Mouse (Mus musculus) heart, embryonic 14.5 days (tissue): ENCODE data around the gene Calr. TPM values are rescaled to one million over a fixed set of nuclear protein-coding genes. Genes with fewer than 3 reads are reported as not detected.
"Not testable (repeated sequence)": the region's sequence is repeated elsewhere in the genome, so short reads cannot be mapped to it uniquely, and the experiment has no call there.

Source experiments
- ATAC-seq: fragments of 200-750 bp; cut with Nextera tagmentation; 2 replicates; pipeline ENCODE4 v1.8.0; 2017; ENCODE audit warnings: low read depth, moderate TSS enrichment; ENCODE audit not compliant: insufficient number of reproducible peaks, insufficient read depth, low FRiP score
- H3K27ac ChIP-seq, 2 experiments: fragments of 200-500 bp in 1 of 2; fragments of 300-500 bp in 1 of 2; sonication (generic) in 1 of 2; replicated peaks in 1 of 2; 2 replicates each; pipeline ENCODE4 v1.5.1; 2012 to 2014; ENCODE audit warnings: low read depth in 2 of 2, low read length in 2 of 2, control low read depth in 1 of 2, mild to moderate bottlenecking in 1 of 2, mixed read lengths in 1 of 2; ENCODE audit not compliant: control insufficient read depth in 1 of 2, insufficient read depth in 1 of 2
- H3K27me3 ChIP-seq: fragments of 300-500 bp; sonication (generic); 2 replicates; pipeline ENCODE4 v1.6.1; 2014; ENCODE audit warnings: mild to moderate bottlenecking, low read length, control low read depth; ENCODE audit not compliant: control insufficient read depth, insufficient read depth
- H3K36me3 ChIP-seq: fragments of 300-500 bp; sonication (generic); 2 replicates; pipeline ENCODE4 v1.6.1; 2014; ENCODE audit warnings: mild to moderate bottlenecking, control low read depth, low read length, mixed read lengths; ENCODE audit not compliant: control insufficient read depth, insufficient read depth
- H3K4me1 ChIP-seq, 2 experiments: fragments of 200-500 bp in 1 of 2; fragments of 300-500 bp in 1 of 2; sonication (generic) in 1 of 2; 2 replicates each; pipeline ENCODE4 v1.6.1; 2012 to 2014; ENCODE audit warnings: low read length in 2 of 2, control low read depth in 1 of 2, mixed read lengths in 1 of 2; ENCODE audit not compliant: control insufficient read depth in 2 of 2, insufficient read depth in 2 of 2
- H3K4me2 ChIP-seq: fragments of 300-500 bp; sonication (generic); 2 replicates; pipeline ENCODE4 v1.6.1; 2014; ENCODE audit warnings: mild to moderate bottlenecking, low read length
- H3K4me3 ChIP-seq, 2 experiments: fragments of 200-500 bp in 1 of 2; fragments of 300-500 bp in 1 of 2; sonication (generic) in 1 of 2; 2 replicates each; pipeline ENCODE4 v1.5.1; 2012 to 2014; ENCODE audit warnings: low read length in 2 of 2, mild to moderate bottlenecking in 2 of 2, control low read depth in 1 of 2, low read depth in 1 of 2, moderate library complexity in 1 of 2; ENCODE audit not compliant: control insufficient read depth in 1 of 2, insufficient read depth in 1 of 2
- H3K9ac ChIP-seq: fragments of 300-500 bp; sonication (generic); 2 replicates; pipeline ENCODE4 v1.6.1; 2014; ENCODE audit warnings: mild to moderate bottlenecking, low read length
- H3K9me3 ChIP-seq: fragments of 300-500 bp; sonication (generic); 2 replicates; pipeline ENCODE4 v1.6.1; 2016; ENCODE audit warnings: low read length, control low read depth; ENCODE audit not compliant: control insufficient read depth
- WGBS: fragments of 180-500 bp; shearing (Covaris S2); extraction: QIAGEN DNeasy Blood & Tissue Kit; methylation state at CpG from one replicate; pipeline ENCODE4 v1.1.7; 2014; 5-methylcytosine and 5-hydroxymethylcytosine counted together
- polyA plus RNA-seq: library from polyadenylated mRNA; unstranded; fragments of >200 nt; fragmentation: Nextera tagmentation; extraction: Ambion mirVana; gene quantifications from 2 replicates; pipeline ENCODE4 v1.2.1, GENCODE M21; 2014

The Calr gene
- polyA plus RNA-seq, 1 experiment from 2014 or later, result 500 TPM

- peaks cover 10 to 29% of the 10 kb centered on the region in 2 experiments for H3K4me1 ChIP-seq
- peak; percentile 27; the same call in 1 of the 2 replicates for ATAC-seq
- WGBS, result 57% methylated on average over 10 of the region's 10 CpGs
- no peak overlapping the region for H3K4me3 ChIP-seq
- H3K27me3 ChIP-seq, result no peaks in the 10 kb centered on the region
- H3K9me3 ChIP-seq, result no peaks in the 10 kb centered on the region
- H3K36me3 ChIP-seq, result peaks cover 57% of the 10 kb centered on the region
- H3K9ac ChIP-seq, result no peak overlapping the region; the same call in 1 of the 2 replicates
- H3K27ac ChIP-seq, result peak overlapping the region; percentile 11 to 24; a peak in 1 of 4 replicates
- no peak overlapping the region for H3K4me2 ChIP-seq
Measured at GRCm38 (mm10) chr8:84834866-84835855, 11.6 kb downstream of the Calr start.

GRCm38 (mm10) chr8:84834002-84834865 is 12.5 kb downstream of the Calr start:
- Histone ChIP-seq H3K4me3 (no peak overlapping the region), H3K27ac (no peak overlapping the region; a peak in 1 of 4 replicates), H3K36me3 (peaks cover 57% of the 10 kb centered on the region), H3K4me2 (no peak overlapping the region), H3K4me1 (peaks cover 10 to 24% of the 10 kb centered on the region in 2 experiments), H3K9ac (no peak overlapping the region), H3K9me3 (no peaks in the 10 kb centered on the region), H3K27me3 (no peaks in the 10 kb centered on the region)
- 85% methylated on average over 19 of the region's 19 CpGs for WGBS
- no peak for ATAC-seq

- Histone ChIP-seq H3K27ac (peak overlapping the region; percentile 91; a peak in 3 of 4 replicates), H3K36me3 (peaks cover 45% of the 10 kb centered on the region), H3K9ac (peak overlapping the region; percentile 96), H3K4me1 (peaks cover 10 to 21% of the 10 kb centered on the region in 2 experiments), H3K4me3 (peak overlapping the region; percentile 96), H3K4me2 (peak overlapping the region; percentile 73), H3K9me3 (no peaks in the 10 kb centered on the region), H3K27me3 (no peaks in the 10 kb centered on the region)
- ATAC-seq, result no peak
- WGBS, result 56% methylated on average over 10 of the region's 10 CpGs
Measured at GRCm38 (mm10) chr8:84832759-84833742, 13.7 kb downstream of the Calr start.

- Histone ChIP-seq H3K27me3 (no peaks in the 10 kb centered on the region), H3K4me3 (peak overlapping the region; percentile 96), H3K9me3 (no peaks in the 10 kb centered on the region), H3K9ac (peak overlapping the region; percentile 96), H3K27ac (peak overlapping the region; percentile 91), H3K4me2 (peak overlapping the region; percentile 73), H3K4me1 (peaks cover 10 to 21% of the 10 kb centered on the region in 2 experiments), H3K36me3 (peaks cover 36% of the 10 kb centered on the region)
- WGBS, result under 1% methylated on average over 59 of the region's 59 CpGs
- ATAC-seq, result peak; percentile 54
Measured at GRCm38 (mm10) chr8:84832034-84832717, 14.6 kb downstream of the Calr start.

GRCm38 (mm10) chr8:84831490-84831889 is 15.2 kb downstream of the Calr start, which contains the start of gene Gadd45gip1:
TSS of gene Gadd45gip1 (plus strand) at chr8:84831522.
- ATAC-seq, result no peak
- Histone ChIP-seq H3K36me3 (peaks cover 30% of the 10 kb centered on the region), H3K27me3 (no peaks in the 10 kb centered on the region), H3K27ac (peak within 1 kb of the TSS; percentile 91), H3K4me2 (peak within 1 kb of the TSS; percentile 73), H3K9ac (peak within 1 kb of the TSS; percentile 96), H3K9me3 (no peaks in the 10 kb centered on the region), H3K4me3 (peak within 1 kb of the TSS; percentile 96), H3K4me1 (peaks cover 10 to 21% of the 10 kb centered on the region in 2 experiments)
- 61% methylated on average over 11 of the region's 11 CpGs for WGBS

- H3K4me2 ChIP-seq, result not testable (repeated sequence)
- H3K4me1 ChIP-seq, result peaks cover 7 to 12% of the 10 kb centered on the region in 2 experiments
Measured at GRCm38 (mm10) chr8:84826518-84826917, 20.2 kb downstream of the Calr start.

More at GRCm38 (mm10) chr8:84826518-84826917, 20.2 kb downstream of the Calr start:
- not testable (repeated sequence) for H3K4me3 ChIP-seq, H3K27me3 ChIP-seq, H3K36me3 ChIP-seq, H3K9ac ChIP-seq, ATAC-seq, H3K9me3 ChIP-seq, H3K27ac ChIP-seq
- 64% methylated on average over 1 of the region's 2 CpGs for WGBS
